Mouse (Mus musculus): ENCODE results near the gene Tyw1.

Gene Tyw1

DNA sequence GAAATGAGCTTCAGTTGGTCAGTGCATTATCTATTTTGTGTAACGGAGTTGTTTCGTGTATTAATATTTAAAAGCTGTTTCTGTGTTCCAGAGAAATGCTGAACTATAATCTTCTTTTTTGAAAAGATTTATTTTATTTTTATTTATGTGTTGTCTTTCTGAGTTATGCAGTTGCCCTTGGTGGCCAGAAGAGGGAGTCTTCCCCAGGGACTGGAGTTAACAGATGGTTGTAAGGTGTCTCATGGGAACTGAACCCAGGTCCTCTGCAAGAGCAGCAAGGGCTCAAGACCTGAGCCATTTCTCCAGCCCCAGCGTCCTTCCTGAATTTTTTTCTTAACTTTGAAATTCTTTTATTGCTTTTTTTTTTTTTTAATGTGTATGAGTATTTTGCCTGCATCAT lies 59.5 kb downstream of the Tyw1 start:
- in situ Hi-C loops (cut with MboI, MseI) = no loop called here

DNA sequence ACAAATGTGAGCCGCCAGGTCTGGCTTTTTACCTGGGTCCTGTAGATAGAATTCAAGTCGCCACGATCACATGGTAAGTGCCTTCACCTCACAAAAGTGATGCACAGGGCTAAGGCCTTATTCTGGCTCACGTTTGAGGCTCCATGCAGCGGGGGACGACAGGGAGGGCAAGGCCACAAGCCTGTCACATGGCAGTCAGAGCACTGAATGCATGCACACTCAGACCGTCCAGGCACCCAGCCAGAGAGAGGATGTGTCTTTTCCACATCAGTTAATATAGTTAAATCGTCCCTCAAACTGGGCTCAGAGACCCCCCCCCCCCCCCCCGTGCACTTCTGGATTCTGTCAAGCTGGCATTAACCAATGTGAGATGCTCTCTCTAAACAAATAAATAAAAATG lies 60.9 kb downstream of the Tyw1 start:
- in situ Hi-C loops (cut with MboI, MseI) = no loop called here

DNA sequence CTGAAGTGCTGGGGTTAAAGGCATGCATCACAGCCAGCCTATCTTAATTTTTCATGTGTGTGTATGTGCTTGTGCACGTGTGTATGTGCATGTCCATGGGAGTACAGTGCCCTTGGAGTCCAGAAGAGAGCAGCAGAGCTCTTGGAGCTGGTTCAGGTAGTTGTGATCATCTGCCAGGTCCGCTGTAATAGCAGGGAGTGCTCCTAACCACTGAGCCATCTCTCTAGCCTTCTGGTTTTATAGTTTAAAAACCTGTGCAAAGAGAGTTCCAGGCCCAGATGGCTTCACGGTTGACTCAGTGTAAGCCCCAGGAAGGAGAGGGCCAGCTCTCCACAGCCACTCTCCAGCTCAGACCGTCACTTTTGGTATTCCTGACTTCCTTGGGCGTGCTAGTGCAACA lies 64.4 kb downstream of the Tyw1 start:
- in situ Hi-C loops (cut with MboI, MseI) = no loop called here

DNA sequence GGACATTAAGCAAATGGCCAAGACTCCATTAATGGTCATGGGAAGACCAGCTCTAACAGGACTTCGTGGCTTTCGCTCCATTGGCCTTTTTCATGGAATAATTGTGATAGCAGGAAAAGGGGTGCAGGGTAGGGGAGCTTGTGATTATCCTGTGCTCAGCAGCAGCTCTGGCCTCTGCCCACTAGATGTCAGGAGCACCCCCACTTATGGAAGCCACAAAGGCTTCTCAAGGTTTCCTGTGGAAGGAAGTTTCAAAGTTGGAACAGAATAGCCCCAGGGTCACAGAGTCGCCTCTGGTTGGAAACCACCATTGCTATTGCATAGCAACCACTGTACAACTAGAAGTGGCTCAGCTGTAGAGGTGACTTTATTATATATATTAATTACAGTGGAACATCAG lies 65.1 kb downstream of the Tyw1 start:
- in situ Hi-C loops (cut with MboI, MseI) = no loop called here

DNA sequence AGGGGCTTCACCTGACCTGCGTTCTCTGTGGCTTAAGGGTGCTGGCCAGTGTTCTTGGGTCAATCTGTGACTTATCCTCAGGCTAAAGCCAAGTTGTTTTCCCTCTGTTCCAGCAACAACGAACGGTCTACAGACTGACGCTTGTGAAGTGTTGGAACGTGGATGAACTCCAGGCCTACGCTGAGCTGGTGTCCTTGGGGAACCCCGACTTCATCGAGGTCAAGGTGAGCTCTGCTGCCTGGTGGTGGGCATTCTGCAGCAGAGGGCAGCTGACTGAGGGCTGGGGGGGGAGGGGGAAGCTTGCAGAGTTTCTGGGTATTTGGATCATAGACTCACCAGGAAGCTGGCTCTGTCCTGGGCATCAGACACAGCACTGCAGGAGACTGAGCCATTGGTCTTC lies 70.1 kb downstream of the Tyw1 start:
- in situ Hi-C loops (cut with MboI, MseI) = no loop called here

DNA sequence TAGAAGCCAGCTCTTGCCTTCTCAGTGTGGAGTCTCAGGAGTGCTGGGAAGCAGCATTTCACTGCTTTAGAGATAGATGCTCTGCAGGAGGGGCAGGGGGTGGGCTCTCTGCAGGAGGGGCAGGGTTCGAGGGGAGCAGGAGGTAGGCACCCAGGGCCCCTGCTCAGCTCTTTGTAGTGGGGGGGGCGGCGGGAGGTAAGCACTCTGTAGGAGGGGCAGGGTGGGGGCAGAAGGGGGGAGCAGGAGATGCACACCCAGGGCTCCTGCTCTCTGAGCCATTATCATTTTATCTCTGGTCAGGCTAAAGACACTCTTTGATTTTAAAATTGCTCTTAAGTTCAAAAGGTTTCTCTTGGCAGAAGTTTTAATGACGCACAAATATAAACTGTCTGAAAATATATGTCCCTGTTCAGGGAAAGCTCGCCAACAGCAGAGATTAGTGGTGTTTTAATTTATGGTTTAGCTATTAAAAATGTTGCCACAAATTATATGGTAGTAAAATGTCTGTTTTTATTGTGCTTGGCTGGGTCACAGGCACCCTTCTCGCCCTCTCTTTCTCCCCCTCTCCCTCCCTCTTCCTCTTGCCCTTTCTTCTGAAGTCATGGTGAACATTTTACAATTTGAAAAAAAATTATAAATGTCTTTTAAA lies 72.3 kb downstream of the Tyw1 start:
- in situ Hi-C loops (cut with MboI, MseI) = no loop called here

DNA sequence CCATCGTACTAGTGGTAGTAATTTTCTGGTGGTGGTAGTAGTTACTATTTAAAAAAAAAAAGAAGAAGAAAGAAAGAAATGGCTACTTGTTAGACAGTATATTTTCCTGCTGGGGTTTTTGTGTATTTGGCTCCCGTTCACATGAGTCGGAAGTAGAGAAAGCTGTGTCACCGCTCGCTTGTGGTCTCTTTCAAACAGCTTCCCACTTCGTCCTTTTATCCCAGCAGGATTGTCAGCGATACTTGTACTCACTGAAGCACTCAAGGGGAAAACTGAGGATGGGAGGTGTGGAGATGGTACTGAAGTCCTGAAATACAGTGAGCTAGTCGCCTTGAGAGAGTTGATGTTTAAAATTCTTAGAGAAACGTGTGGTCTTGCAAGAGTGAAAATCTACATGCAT lies 72.9 kb downstream of the Tyw1 start:
- in situ Hi-C loops (cut with MboI, MseI) = no loop called here

DNA sequence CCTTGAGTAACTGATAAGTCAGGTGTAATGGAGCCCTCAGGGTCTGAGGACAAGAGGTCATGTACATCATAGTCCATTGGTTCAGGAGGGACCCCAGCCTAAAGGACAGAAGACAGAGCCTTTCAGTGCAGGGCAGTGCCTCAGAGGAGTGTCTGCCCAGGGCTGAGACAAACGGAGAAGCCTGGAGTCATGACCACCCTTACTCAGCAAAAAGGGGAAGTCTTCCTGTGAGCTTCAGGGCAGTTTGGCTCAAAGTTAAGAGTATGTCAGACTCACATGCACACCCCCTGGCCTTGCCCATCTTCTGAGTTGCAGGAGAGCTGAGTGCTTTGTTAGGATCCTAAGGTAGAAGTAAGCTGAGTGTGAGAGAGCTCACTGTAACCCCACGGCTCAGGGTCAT lies 74.5 kb downstream of the Tyw1 start:
- in situ Hi-C loops (cut with MboI, MseI) = no loop called here

DNA sequence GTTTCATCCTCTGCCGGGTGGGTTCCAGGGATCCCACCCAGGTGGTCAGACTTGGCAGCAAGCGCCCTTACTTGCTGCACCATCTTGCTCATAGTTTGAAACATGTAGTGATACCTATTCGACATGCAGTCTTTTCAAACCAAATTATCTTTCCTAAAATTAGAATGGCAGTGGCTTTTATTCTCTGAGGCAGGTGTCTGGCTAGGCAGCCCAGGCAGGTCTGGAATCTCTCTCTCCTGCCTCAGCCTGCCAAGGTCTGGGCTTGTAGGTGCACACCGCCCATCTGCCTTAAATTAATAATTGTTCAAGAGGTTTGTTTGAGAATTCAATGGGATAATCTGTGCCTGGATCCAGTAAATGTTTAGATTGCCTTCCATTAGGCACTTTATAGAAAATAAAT lies 75.4 kb downstream of the Tyw1 start:
- in situ Hi-C loops (cut with MboI, MseI) = no loop called here

DNA sequence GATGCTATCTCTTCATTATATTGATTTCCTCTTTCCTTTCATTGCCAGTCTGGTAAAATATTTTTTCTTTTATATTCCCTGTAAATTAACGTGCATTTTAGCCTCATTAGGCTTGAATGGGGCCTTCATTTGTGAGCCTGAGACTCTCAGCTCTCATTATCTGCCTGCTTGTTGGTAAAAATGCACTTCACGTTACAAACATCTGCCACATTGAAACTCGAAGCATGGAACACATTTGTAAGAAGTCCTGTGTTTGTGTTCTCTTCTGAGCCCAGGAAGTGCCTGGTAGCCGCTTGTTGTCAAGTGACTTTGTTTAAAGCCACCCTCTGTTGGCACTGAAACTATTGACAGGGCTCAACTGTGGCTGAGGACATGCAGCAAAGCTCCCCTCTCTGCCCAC lies 75.8 kb downstream of the Tyw1 start:
- in situ Hi-C loops (cut with MboI, MseI) = no loop called here

DNA sequence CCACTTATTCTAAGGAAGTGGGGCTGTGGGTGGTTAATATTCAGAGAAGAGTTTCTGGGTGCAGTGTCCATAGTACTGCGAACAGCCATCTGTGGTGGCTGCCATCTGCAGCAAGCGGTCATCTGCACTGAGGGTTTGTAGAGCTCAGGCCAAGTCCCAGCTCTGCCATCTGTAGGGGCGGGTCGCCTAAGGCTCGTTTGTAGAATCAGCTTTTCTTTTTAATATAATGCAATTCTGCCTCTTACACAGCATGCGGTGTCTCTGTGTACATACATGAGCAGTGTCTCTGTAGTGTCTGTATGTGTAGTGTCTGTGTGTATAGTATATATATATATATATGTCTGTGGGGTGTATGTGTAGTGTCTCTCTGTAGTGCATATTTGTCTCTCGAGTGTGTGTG lies 78.1 kb downstream of the Tyw1 start:
- in situ Hi-C loops (cut with MboI, MseI) = no loop called here

DNA sequence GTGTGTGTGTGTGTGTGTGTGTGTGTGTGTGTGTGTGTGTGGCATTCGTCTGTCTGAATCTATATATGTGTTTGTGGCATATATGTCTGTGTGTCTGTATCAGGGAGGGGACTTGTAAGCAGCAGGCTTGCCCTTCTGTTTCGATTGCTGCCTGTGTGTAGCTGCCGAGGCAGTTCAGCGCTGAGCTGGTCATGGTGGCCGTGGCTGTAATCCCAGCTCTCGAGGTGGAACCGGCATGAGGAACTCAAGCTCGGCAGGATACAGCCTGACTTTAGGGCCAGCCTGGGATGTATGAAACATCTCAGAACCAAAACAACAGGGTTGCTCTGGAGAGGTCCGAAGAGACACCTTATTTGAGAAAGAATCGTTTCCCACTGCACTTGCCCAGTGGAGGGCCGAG lies 78.6 kb downstream of the Tyw1 start:
- in situ Hi-C loops (cut with MboI, MseI) = no loop called here

DNA sequence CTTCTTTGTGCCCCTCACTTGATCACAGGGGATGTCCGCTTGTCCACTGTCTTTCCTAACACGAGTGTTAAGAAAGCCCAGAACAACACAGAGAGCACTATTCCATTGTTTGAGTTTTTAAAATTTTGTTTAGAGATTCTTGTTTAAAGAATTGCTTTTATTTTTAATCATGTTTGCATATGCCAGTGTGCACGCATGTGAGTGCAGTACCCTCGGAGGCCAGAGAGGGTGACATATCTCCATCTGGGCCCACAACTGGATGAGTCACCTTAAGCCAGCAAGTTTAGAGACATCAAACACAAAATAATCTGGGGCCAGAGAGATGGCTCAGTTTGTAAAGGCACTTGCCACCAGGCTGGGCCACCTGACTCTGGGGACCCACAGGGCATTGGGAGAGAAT lies 80.0 kb downstream of the Tyw1 start:
- in situ Hi-C loops (cut with MboI, MseI) = no loop called here

DNA sequence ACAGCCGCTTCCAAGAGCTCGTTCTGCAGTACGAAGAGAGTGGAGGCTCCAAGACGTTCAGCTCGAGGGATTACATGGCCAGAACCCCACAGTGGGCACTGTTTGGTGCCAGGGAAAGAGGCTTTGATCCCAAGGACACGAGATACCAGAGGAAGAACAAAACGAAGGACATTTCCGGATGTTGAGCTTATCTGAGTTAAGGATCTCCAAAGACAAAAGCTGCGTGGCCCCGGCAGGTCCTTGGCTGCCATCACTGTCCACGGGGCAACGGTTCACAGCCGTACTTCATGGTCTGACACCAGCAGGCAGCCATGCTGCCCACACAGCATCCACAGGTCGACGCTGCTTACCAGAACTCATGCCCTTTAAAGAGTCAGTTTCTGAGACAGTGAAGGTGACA lies 85.2 kb downstream of the Tyw1 start:
- in situ Hi-C loops (cut with MboI, MseI) = no loop called here

DNA sequence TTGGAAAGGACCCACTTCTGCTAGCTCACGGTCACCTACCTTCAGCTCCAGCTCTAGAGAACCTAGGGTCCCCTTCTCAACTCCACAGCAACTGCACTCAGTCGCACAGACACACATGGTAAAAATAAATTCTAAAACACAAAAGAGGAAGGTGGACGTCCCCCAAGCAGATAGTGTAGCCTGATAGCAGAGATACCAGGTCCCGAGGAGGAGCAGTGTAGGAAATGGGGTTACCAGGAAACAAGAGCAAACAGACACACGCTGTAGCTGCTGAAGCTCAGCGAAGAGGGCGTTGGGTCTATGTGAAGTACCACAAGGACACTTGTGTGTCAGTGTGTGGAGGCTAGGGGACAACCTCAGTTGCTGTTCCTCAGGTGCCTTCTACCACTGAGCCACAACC lies 89.6 kb downstream of the Tyw1 start:
- in situ Hi-C loops (cut with MboI, MseI) = no loop called here

DNA sequence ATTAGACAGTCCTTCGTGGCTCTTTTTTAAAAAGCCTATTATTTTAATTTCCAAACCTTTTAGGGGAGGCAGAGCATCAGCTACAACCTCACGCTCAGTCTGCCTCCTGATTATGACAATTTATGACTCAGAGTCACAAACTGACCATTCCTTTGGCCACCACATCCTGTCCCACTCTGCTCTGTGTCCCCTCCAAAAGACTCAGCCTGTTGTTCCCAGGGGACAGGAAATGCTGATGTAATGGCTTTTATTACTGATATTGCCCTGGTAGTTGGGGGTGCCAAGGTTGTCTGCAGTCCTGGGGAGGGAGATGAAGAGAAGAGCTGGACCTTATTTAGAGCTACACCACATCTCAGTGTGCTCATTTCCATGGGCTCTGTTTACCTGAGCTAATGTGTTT lies 90.5 kb downstream of the Tyw1 start:
- in situ Hi-C loops (cut with MboI, MseI) = no loop called here

DNA sequence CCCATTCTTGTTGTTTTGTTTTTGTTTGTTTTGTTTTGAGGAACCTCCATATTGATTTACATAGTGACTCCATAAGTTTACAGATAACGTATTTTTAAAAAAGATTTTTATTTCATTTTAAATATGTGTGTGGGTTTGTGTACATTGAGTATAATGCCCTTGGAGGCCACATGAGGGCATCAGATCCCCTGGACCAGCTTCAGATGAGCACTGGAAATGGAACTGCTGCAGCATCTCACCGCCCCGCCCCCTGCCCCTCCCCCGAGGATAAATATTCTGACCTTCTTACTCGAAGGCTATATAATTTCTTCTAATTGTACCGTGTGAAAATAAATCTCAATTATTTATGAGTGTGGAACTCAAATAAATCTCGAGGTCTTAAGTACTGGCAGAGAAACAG lies 99.8 kb downstream of the Tyw1 start:
- in situ Hi-C loops (cut with MboI, MseI) = no loop called here

DNA sequence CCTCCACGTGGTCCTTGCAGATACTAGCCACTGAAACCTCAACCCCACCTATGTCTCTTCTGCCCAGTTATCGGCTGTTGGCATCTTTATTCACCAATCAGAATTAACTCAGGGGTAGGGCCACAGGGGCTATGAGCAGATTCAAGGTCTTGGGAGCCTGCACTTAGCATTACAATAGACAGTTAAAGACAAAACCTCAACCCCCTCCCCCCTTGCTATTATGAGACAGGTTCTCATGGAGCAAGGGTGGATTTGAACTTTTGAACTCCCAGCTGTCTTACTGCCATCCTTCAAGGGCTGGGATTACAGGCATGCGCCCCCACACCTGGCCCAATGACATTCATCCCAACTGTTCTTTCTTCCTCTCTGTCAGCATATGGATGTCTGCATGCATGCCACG lies 107.7 kb downstream of the Tyw1 start:
- in situ Hi-C loops (cut with MboI, MseI) = no loop called here

DNA sequence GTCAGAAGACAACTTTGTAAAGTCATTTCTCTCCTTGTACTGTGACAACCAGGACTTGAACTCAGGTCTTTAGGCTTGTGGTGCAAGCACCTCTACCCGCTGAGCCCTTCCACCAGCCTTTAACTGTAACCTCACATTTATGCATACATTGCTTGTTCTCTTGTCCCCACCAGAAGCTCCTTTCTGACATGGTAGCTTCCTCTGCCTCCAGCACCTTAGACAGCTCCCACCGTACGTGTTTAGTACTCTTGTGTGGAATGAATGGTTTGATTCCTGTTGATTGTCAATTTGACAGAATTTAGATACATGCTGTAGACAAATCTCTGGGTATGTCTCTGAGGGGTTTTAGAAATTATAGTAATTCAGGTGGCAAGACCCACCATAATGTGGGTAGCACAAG lies 108.4 kb downstream of the Tyw1 start:
- in situ Hi-C loops (cut with MboI, MseI) = no loop called here

DNA sequence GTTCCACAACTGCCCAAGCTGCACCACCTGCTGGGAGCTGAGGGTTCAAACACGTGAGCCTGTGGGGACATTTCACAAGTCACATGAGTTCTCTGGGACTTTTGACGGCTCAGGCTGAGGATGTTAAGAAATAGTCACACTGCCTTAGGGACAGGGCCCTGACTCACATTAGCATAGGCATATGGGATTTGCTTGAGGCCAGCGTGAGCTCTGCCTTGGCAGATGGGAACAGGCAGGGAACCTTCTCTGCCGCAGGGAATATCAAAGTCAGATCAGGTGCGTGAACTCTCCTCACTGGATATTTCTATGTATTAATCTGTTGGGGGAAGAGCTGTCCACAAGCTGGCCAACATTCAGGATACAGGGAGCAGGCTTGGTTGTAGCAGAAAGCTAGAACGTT lies 112.8 kb downstream of the Tyw1 start:
- in situ Hi-C loops (cut with MboI, MseI) = no loop called here

DNA sequence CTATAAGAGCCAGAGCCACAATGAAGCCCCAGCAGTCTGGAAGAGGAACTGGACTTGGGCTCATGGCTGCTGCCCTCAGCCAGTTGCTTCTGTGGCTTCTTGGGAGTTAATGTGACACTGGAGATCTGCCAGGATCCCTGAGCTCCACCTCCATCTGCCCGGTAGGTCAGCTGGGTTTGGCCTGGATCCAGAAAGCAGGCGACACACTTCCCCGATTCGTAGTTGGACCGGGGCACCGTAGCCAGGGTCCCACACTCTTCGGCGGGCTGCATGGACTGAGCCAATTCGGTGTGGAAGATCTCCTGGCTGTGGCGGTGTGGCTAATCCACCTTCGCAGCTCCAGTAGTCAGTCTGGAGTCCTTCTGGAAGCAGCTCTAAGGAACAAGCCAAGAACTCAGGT lies 113.8 kb downstream of the Tyw1 start, which contains the start of gene Caln1:
Caln1 (plus strand) TSS at position 219 of the 400 bp plus-strand sequence.
- in situ Hi-C loops (cut with MboI, MseI) = no loop called here

DNA sequence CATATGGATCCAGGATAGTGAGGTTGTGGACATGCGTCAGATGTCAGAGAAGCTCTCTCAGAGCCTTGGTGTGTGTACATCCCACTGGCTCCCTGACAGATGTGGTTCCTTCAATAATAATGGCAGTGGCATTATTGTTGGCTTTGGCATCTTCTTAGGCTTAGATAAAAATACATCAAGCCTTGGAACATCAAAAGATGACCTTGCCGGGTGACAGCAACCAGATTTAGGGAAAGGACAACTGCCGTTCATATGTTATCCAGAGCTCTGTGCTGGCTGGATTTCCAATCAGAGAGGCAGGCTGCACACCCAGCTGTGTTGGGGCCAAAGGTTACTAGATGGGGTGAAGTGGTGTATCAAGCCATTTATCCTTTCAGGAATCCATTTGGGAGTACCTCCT lies 120.0 kb downstream of the Tyw1 start:
- in situ Hi-C loops (cut with MboI, MseI) = no loop called here

DNA sequence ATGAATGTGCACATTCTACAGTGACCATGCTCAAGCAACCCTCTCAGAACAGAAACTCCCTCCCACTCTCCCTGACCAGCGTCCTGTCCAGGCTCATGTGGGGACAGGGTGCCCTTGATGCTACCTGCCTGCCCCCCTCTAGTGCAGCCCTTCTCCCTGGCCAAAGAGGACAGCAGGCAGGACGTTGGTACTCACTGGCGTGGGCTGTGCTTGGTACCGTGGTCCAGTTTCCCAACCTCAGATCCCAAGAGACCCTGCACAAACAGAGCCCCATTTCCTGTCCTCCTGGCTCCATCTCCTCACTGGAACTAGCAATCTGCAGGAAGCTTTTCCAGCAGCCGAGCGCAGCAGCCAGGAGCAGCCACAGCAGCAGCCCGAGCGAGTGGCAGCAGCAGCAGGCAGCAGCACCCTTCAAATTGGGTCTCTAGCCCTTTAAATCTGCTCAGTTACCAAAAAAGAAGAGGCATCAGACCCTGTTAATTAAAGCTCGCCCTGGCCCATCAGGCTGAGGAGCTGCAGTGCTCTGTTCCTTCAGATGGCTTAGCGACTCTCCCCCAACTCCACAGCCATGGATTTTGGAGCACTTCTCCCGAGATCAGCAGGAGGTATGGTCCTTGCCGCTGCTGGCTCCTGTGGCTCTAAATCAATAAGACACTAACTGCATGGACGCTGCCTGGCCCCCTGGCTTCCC lies 128.9 kb downstream of the Tyw1 start, which contains the start of gene A330070K13Rik:
A330070K13Rik (minus strand) TSS at position 410 of the 691 bp plus-strand sequence.
- in situ Hi-C loops (cut with MboI, MseI) = no loop called here

DNA sequence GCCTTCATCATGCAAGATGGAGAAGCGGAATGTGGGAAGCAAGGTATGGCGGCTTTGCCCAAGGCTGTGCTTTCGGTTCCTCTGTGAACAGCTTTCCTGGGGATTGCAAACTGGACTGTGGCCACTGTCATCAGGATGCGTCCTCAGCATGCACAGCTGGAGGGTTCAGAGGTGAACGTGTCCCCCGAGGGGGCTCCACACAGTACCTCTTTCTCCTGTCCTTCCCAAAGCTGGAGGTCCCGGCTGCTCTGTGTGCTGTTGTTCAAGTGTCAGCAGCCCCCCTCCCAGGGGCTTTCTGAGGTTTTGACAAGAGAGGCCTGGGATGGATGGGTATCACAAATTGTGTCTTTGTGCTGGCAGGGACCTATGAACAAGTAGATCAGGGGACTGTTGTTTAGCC lies 131.0 kb downstream of the Tyw1 start:
- in situ Hi-C loops (cut with MboI, MseI) = no loop called here

Measured in T-helper 1 cell (primary cell).